Mouse (Mus musculus): ENCODE measurements around the gene Gadd45g. TPM values are rescaled to one million over a fixed set of nuclear protein-coding genes. Genes with fewer than 3 reads are reported as not detected.

Gene Gadd45g
- polyA plus RNA-seq, 1 experiment from 2014 or later, result 256 TPM

DNA sequence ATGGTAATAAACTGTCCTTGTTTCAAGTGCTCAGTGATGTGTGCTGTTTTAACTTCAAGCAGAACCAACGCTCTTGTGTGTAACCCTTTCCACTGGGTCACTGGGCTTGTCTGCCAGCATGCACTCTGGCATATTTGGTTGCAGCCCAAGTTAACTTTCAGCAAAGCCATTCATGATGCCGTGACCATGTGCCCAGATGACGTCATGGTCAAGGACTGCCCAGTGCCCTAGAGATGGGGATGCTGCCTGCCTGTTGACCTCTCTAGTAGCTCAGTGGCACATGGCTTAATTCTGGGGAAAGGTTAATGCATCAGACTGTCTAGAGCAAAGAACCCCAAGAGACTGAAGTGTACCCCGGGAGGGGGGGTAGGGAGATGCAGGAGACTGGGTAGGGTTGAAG is 24.7 kb downstream of the Gadd45g start:
- peak; percentile 33 for DNase-seq (ENCODE audit: low spot score, missing footprints)
- Histone ChIP-seq H3K27ac (ENCODE audit: low read depth, low read length) (no peak overlapping the region), H3K4me2 (no peak overlapping the region), H3K9me3 (ENCODE audit: control insufficient read depth, low read length) (no peaks in the 10 kb centered on the region), H3K4me1 (ENCODE audit: control insufficient read depth, insufficient read depth, low read length) (no peaks in the 10 kb centered on the region), H3K36me3 (ENCODE audit: control insufficient read depth, insufficient read depth, low read length) (no peaks in the 10 kb centered on the region), H3K9ac (ENCODE audit: low read length) (no peak overlapping the region), H3K4me3 (ENCODE audit: low read depth, low read length) (no peak overlapping the region), H3K27me3 (ENCODE audit: control insufficient read depth, insufficient read depth, low read length) (no peaks in the 10 kb centered on the region; the same call in 1 of the 2 replicates)
- ATAC-seq (ENCODE audit: low FRiP score), result no peak
- 95% methylated on average over 4 of the region's 4 CpGs for WGBS

DNA sequence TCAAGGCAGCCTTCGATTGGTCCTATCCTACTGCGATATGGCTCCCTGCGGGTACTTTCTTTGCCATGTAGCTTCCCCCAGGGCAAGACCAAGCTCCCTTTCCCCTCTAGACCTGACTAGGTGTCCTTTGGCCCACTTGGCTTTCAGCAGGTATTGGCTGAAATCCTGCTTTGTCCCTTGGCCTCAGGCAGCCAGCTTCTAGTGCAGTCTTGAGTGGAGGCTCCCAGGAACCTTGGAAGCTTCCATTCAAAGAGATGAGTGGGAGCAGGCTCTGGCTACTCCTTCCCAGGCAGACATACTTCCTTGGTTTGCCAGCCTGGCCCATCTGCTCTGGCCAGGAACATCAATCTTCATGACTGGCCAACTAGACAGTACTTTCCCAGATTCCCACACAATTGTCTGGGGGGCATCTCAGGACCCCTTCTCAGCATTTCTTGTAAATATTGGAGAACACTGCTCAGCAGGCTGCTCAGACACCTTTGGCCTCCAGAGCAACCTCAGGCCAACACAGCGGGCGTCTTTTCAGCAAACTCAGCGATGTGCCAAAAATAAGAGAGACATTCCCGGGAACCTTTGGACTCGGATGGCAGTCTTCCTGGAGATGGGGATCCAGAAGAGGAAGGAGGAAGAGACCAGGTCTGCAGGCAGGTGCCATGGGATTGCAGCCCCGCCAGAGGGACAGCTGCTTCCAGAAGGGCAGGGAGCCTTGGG is 25.9 kb downstream of the Gadd45g start:
- Histone ChIP-seq H3K4me3 (ENCODE audit: low read depth, low read length) (no peak overlapping the region), H3K4me2 (no peak overlapping the region), H3K36me3 (ENCODE audit: control insufficient read depth, insufficient read depth, low read length) (no peaks in the 10 kb centered on the region), H3K9ac (ENCODE audit: low read length) (no peak overlapping the region), H3K9me3 (ENCODE audit: control insufficient read depth, low read length) (no peaks in the 10 kb centered on the region), H3K4me1 (ENCODE audit: control insufficient read depth, insufficient read depth, low read length) (no peaks in the 10 kb centered on the region), H3K27ac (ENCODE audit: low read depth, low read length) (no peak overlapping the region), H3K27me3 (ENCODE audit: control insufficient read depth, insufficient read depth, low read length) (no peaks in the 10 kb centered on the region; the same call in 1 of the 2 replicates)
- DNase-seq (ENCODE audit: low spot score, missing footprints) (peak; percentile 47), ATAC-seq (ENCODE audit: low FRiP score) (no peak)
- 88% methylated on average over 9 of the region's 9 CpGs for WGBS

DNA sequence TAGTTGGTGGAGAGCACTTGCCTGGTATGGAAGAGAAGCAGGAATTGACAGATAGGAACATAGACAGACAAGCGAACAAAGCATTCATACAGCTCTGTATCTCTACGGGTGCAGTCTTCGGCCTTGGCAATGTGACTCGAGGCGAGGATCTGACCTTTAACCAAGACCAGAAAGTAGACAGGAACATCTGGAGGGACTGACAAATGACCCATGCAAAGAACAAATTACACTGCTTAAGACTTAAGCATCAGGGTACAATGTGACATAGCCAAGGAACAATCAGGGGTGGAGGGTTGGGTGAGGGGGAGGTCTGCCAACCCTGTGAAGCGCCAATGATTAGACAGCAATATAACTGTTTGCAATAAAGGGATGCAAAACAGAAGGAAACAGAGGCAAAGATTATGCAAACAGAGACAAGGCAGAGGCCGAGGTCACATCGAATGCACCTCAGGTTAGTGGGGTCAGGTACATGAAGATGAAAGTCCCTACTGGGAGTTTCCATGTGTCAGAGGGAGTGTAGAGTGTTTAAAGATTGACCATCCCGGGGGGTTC is 26.6 kb downstream of the Gadd45g start:
- DNase-seq (ENCODE audit: low spot score, missing footprints), result no peak
- no peak overlapping the region for H3K4me2 ChIP-seq
- no peaks in the 10 kb centered on the region for H3K4me1 ChIP-seq (ENCODE audit: control insufficient read depth, insufficient read depth, low read length)
- H3K36me3 ChIP-seq (ENCODE audit: control insufficient read depth, insufficient read depth, low read length), result no peaks in the 10 kb centered on the region
- ATAC-seq (ENCODE audit: low FRiP score), result no peak
- WGBS, result 93% methylated on average over 9 of the region's 9 CpGs
- H3K4me3 ChIP-seq (ENCODE audit: low read depth, low read length), result no peak overlapping the region
- no peaks in the 10 kb centered on the region for H3K9me3 ChIP-seq (ENCODE audit: control insufficient read depth, low read length)
- H3K27me3 ChIP-seq (ENCODE audit: control insufficient read depth, insufficient read depth, low read length), result no peaks in the 10 kb centered on the region; the same call in 1 of the 2 replicates
- H3K27ac ChIP-seq (ENCODE audit: low read depth, low read length), result no peak overlapping the region
- no peak overlapping the region for H3K9ac ChIP-seq (ENCODE audit: low read length)

DNA sequence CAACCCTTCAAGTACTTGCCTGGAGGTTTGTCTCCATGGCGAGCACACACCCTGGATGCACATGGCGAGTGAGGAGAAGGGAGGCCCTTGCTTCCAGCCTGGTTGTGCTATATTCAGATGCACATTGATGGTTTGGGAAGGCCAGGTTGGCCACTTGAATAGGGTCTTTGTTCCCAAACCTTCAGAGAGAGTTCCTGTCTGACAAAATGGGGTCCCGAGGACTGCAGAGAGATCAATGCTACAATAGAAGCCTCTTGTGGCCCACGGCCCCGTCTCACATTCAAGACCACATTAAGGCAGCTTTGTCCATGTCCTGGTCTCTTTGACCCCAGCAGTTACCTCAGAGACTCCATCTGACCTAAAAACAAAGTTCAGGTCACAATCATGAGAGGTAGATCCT is 27.3 kb downstream of the Gadd45g start:
- no peaks in the 10 kb centered on the region for H3K36me3 ChIP-seq (ENCODE audit: control insufficient read depth, insufficient read depth, low read length)
- H3K4me3 ChIP-seq (ENCODE audit: low read depth, low read length), result no peak overlapping the region
- DNase-seq (ENCODE audit: low spot score, missing footprints) (peak; percentile 59), ATAC-seq (ENCODE audit: low FRiP score) (no peak)
- no peak overlapping the region for H3K4me2 ChIP-seq
- H3K9me3 ChIP-seq (ENCODE audit: control insufficient read depth, low read length), result no peaks in the 10 kb centered on the region
- H3K27ac ChIP-seq (ENCODE audit: low read depth, low read length), result no peak overlapping the region
- WGBS, result 91% methylated on average over 5 of the region's 5 CpGs
- H3K9ac ChIP-seq (ENCODE audit: low read length), result no peak overlapping the region
- no peaks in the 10 kb centered on the region for H3K4me1 ChIP-seq (ENCODE audit: control insufficient read depth, insufficient read depth, low read length)
- no peaks in the 10 kb centered on the region; the same call in 1 of the 2 replicates for H3K27me3 ChIP-seq (ENCODE audit: control insufficient read depth, insufficient read depth, low read length)

DNA sequence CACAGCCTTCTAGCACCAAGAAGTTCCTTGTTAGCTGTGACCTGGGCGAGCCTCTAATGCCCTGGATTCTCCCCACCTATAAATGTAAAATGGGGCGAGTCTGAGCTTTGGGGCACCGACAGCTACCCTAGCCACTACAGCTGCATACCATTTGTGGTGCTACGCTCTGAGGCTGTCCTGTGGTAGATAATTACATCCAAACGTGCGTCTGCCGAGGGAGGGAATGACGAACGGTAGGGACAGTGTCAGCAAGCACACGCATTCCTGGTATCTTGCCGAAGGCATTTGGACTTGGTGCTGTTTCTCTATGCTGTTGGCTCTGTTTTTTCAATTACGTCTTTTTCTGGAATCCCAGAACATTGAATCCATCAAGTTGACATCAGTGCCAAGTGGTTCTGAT is 29.7 kb downstream of the Gadd45g start:
- 86% methylated on average over 12 of the region's 12 CpGs for WGBS

DNA sequence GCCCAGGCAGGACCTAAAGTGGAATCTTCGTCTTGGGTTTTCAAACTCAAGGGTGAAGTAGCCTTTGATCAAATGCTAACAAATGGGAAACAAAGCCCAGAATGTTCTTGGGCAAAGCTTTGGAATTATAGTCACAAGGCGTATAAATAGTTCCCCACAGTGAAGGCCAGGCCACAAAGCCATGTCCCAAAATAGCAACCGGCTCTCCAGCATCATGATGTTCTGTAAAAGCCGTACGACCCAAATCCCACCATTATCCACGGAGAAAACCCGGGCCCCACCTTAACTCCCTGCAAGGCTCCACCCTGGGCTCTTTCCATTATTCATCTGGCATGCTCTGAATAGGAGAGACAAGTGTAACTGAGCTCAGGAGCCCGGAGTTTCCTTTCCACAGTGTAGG is 32.3 kb downstream of the Gadd45g start:
- H3K4me3 ChIP-seq (ENCODE audit: low read depth, low read length), result no peak overlapping the region
- H3K27ac ChIP-seq (ENCODE audit: low read depth, low read length), result no peak overlapping the region
- 41% methylated on average over 8 of the region's 8 CpGs for WGBS
- ATAC-seq (ENCODE audit: low FRiP score), result no peak
- peak; percentile 59 for DNase-seq (ENCODE audit: low spot score, missing footprints)
- H3K9me3 ChIP-seq (ENCODE audit: control insufficient read depth, low read length), result no peaks in the 10 kb centered on the region
- H3K27me3 ChIP-seq (ENCODE audit: control insufficient read depth, insufficient read depth, low read length), result no peaks in the 10 kb centered on the region
- H3K36me3 ChIP-seq (ENCODE audit: control insufficient read depth, insufficient read depth, low read length), result no peaks in the 10 kb centered on the region
- H3K9ac ChIP-seq (ENCODE audit: low read length), result no peak overlapping the region
- no peak overlapping the region for H3K4me2 ChIP-seq
- H3K4me1 ChIP-seq (ENCODE audit: control insufficient read depth, insufficient read depth, low read length), result peaks cover 3% of the 10 kb centered on the region; the same call in 1 of the 2 replicates

More for the DNA sequence above, 29.7 kb downstream of the Gadd45g start:
- Histone ChIP-seq H3K9ac (ENCODE audit: low read length) (no peak overlapping the region), H3K4me2 (no peak overlapping the region), H3K9me3 (ENCODE audit: control insufficient read depth, low read length) (no peaks in the 10 kb centered on the region), H3K27ac (ENCODE audit: low read depth, low read length) (no peak overlapping the region), H3K4me3 (ENCODE audit: low read depth, low read length) (no peak overlapping the region), H3K27me3 (ENCODE audit: control insufficient read depth, insufficient read depth, low read length) (no peaks in the 10 kb centered on the region), H3K4me1 (ENCODE audit: control insufficient read depth, insufficient read depth, low read length) (0 out of 2 replicates have a peak, but pooled peaks cover 3% of the 10 kb centered on the region), H3K36me3 (ENCODE audit: control insufficient read depth, insufficient read depth, low read length) (no peaks in the 10 kb centered on the region)
- DNase-seq (ENCODE audit: low spot score, missing footprints), result peak; percentile 65
- ATAC-seq (ENCODE audit: low FRiP score), result no peak

DNA sequence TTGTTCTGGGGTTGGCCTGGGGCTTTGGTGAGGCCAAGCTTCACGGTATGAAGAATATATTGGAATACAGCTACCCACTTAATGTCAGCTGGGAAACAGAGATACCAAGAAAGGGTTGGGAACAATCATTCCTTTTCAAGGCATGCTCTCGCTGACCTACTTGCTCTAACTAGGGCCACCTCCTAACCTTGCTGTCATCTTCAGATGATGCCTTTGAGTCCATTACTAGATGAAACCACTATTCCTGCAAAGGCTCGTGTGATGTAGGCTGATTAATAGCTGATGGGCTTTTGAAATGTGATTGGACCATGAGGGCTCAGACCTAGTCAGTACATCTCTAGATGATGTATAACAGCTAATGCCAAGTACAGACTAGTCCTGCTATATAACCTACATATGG is 33.1 kb downstream of the Gadd45g start:
- ATAC-seq (ENCODE audit: low FRiP score), result no peak
- Histone ChIP-seq H3K9ac (ENCODE audit: low read length) (no peak overlapping the region), H3K36me3 (ENCODE audit: control insufficient read depth, insufficient read depth, low read length) (no peaks in the 10 kb centered on the region), H3K4me1 (ENCODE audit: control insufficient read depth, insufficient read depth, low read length) (peaks cover 3% of the 10 kb centered on the region; the same call in 1 of the 2 replicates), H3K4me3 (ENCODE audit: low read depth, low read length) (no peak overlapping the region), H3K27ac (ENCODE audit: low read depth, low read length) (no peak overlapping the region), H3K9me3 (ENCODE audit: control insufficient read depth, low read length) (no peaks in the 10 kb centered on the region), H3K27me3 (ENCODE audit: control insufficient read depth, insufficient read depth, low read length) (no peaks in the 10 kb centered on the region), H3K4me2 (no peak overlapping the region)
- 90% methylated on average over 3 of the region's 3 CpGs for WGBS
- peak; percentile 72 for DNase-seq (ENCODE audit: low spot score, missing footprints)

DNA sequence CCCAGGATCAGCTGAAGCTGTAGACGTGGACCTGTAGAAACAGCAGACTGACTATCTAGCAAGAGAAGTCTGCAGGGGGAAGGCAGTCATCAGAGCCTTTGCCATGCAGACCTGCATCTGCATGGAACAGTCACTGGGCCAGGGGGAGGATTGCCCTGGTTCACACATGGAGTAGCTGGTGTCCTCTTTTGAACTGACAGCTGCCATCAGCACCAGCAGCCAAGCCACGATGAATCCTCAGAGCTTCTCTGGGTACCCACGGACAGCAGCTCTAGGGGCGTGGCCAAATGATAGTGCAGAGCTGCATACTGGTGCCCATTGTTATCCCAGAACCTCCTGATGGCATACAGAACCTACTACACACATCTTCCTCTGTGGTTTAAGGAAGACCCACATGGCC is 33.5 kb downstream of the Gadd45g start:
- peaks cover 3% of the 10 kb centered on the region; the same call in 1 of the 2 replicates for H3K4me1 ChIP-seq (ENCODE audit: control insufficient read depth, insufficient read depth, low read length)
- WGBS, result 79% methylated on average over 4 of the region's 4 CpGs
- no peak for ATAC-seq (ENCODE audit: low FRiP score)

DNA sequence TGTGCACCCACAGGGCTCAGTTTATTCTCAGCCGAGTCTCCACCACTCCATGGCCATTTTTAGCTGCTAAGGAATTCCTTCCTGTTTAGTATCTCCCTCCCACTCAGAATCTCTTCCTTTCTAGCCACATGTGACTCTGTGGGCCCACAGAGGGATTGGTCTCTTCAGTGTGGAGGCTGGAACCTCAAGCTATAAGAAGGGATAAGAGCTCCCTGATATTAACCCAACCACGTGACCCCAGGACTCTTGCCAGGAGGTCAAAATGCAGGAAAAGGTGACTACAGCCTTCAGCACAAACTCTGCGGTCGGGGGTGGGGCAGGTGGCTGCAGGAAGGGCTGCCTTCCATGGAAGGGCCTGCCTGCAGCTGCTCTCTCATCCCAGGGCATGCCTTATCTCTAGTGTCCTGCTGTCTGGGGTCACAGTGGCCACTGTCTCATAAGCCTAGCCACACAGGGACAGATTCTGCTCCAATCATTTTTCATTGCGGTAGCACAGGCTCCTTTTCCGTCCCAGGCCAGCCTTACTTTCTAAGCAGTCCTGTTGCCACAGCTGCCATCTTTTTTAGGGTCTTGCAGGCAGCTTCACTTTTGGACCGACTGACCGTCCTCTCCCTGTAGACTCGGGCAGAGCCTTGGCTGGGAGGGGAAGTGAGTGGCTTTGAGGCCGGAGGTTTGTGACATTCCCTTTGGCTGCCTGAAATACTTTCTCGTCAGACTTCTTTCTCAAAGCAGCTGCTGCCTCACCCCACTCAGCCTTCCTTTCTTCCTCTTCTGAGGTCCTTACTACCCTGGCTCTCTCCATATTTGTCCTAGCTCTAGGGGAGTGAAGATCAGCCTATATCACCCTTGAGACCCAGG is 35.0 kb downstream of the Gadd45g start:
- Histone ChIP-seq H3K27ac (ENCODE audit: low read depth, low read length) (no peak overlapping the region), H3K4me2 (no peak overlapping the region), H3K4me1 (ENCODE audit: control insufficient read depth, insufficient read depth, low read length) (peaks cover 3% of the 10 kb centered on the region; the same call in 1 of the 2 replicates), H3K36me3 (ENCODE audit: control insufficient read depth, insufficient read depth, low read length) (no peaks in the 10 kb centered on the region), H3K27me3 (ENCODE audit: control insufficient read depth, insufficient read depth, low read length) (no peaks in the 10 kb centered on the region), H3K9ac (ENCODE audit: low read length) (no peak overlapping the region), H3K9me3 (ENCODE audit: control insufficient read depth, low read length) (no peaks in the 10 kb centered on the region), H3K4me3 (ENCODE audit: low read depth, low read length) (no peak overlapping the region)
- 65% methylated on average over 11 of the region's 11 CpGs for WGBS
- peak; percentile 62 for DNase-seq (ENCODE audit: low spot score, missing footprints)
- ATAC-seq (ENCODE audit: low FRiP score), result no peak

More for the DNA sequence above, 33.5 kb downstream of the Gadd45g start:
- DNase-seq (ENCODE audit: low spot score, missing footprints), result no peak
- H3K9ac ChIP-seq (ENCODE audit: low read length), result no peak overlapping the region
- no peaks in the 10 kb centered on the region for H3K9me3 ChIP-seq (ENCODE audit: control insufficient read depth, low read length)
- no peaks in the 10 kb centered on the region for H3K27me3 ChIP-seq (ENCODE audit: control insufficient read depth, insufficient read depth, low read length)
- no peak overlapping the region for H3K27ac ChIP-seq (ENCODE audit: low read depth, low read length)
- H3K36me3 ChIP-seq (ENCODE audit: control insufficient read depth, insufficient read depth, low read length), result no peaks in the 10 kb centered on the region
- H3K4me2 ChIP-seq, result no peak overlapping the region
- no peak overlapping the region for H3K4me3 ChIP-seq (ENCODE audit: low read depth, low read length)
